Mouse (Mus musculus) ES-Bruce4 (cell line): ENCODE measurements around the gene Ppp1r37.

Source experiments
- CTCF ChIP-seq: IDR thresholded peaks from one replicate; pipeline ENCODE4 v1.8.1; 2011; ENCODE audit warnings: low read depth, low read length
- EP300 ChIP-seq: IDR thresholded peaks from 2 replicates; pipeline ENCODE4 v1.6.1; 2011; ENCODE audit warnings: low read depth, low read length; ENCODE audit not compliant: insufficient read depth
- POLR2A ChIP-seq: IDR thresholded peaks from one replicate; pipeline ENCODE4 v1.8.1; 2011; ENCODE audit warnings: low read length; ENCODE audit not compliant: insufficient read depth

DNA sequence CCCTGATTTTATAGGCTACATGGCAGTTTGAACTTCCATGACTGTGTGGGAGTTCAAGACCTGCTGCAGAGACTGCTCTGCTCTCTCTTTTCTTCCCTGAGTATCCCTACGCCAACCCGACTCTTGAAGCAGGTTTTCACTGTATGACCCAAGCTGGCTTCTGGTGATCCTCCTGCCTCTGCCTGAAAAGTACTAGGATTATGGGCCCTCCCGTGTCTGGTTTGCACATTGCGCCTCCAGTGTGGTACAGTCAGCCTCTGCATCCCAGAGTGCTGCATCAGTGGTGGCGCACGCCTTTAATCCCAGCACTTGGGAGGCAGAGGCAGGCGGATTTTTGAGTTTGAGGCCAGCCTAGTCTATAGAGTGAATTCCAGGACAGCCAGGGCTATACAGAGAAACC, 53.1 kb downstream of the Ppp1r37 start:
- no peak for TF ChIP-seq CTCF
- no peak for TF ChIP-seq EP300
- no peak for TF ChIP-seq POLR2A
